Mouse (Mus musculus) retina, postnatal 1 day (tissue): ENCODE data around the gene Fez2.
A peak's percentile ranks its signal among the peaks of the same experiment; 100 is the strongest.

Experiments
- DNase-seq: peaks from one replicate; pipeline ENCODE4 v3.0.0-alpha.2; 2012

Gene Fez2

GRCm38 (mm10) chr17:78406854-78407253, 11.1 kb downstream of the Fez2 start:
- DNase-seq = no peak

GRCm38 (mm10) chr17:78405336-78405735, 12.6 kb downstream of the Fez2 start:
- DNase-seq = no peak

GRCm38 (mm10) chr17:78403804-78404203, 14.1 kb downstream of the Fez2 start:
- DNase-seq = no peak

- DNase-seq = no peak
Measured at GRCm38 (mm10) chr17:78403229-78403628, 14.7 kb downstream of the Fez2 start.

GRCm38 (mm10) chr17:78402174-78402573, 15.8 kb downstream of the Fez2 start:
- no peak for DNase-seq

- peak; percentile 20 for DNase-seq
Measured at GRCm38 (mm10) chr17:78401713-78402112, 16.2 kb downstream of the Fez2 start.

GRCm38 (mm10) chr17:78401311-78401710, 16.6 kb downstream of the Fez2 start:
- DNase-seq = no peak

- DNase-seq = no peak
Measured at GRCm38 (mm10) chr17:78400130-78400840, 17.7 kb downstream of the Fez2 start.

- no peak for DNase-seq
Measured at GRCm38 (mm10) chr17:78392401-78393087, 25.4 kb downstream of the Fez2 start.

- DNase-seq = no peak
Measured at GRCm38 (mm10) chr17:78389573-78389972, 28.4 kb downstream of the Fez2 start.

GRCm38 (mm10) chr17:78388101-78388847, 29.7 kb downstream of the Fez2 start:
- DNase-seq = no peak

- DNase-seq = no peak
Measured at GRCm38 (mm10) chr17:78387665-78388064, 30.3 kb downstream of the Fez2 start.

- no peak for DNase-seq
Measured at GRCm38 (mm10) chr17:78382321-78382720, 35.6 kb downstream of the Fez2 start.

- DNase-seq = no peak
Measured at GRCm38 (mm10) chr17:78379730-78380245, 38.2 kb downstream of the Fez2 start.

- DNase-seq = no peak
Measured at GRCm38 (mm10) chr17:78379079-78379729, 38.7 kb downstream of the Fez2 start.

- no peak for DNase-seq
Measured at GRCm38 (mm10) chr17:78376587-78376986, 41.4 kb downstream of the Fez2 start.

- DNase-seq = no peak
Measured at GRCm38 (mm10) chr17:78374756-78375155, 43.2 kb downstream of the Fez2 start.

- no peak for DNase-seq
Measured at GRCm38 (mm10) chr17:78373849-78374248, 44.1 kb downstream of the Fez2 start.

GRCm38 (mm10) chr17:78373174-78373573, 44.8 kb downstream of the Fez2 start:
- DNase-seq = no peak

GRCm38 (mm10) chr17:78370445-78370844, 47.5 kb downstream of the Fez2 start:
- no peak for DNase-seq

GRCm38 (mm10) chr17:78368481-78368880, 49.5 kb downstream of the Fez2 start:
- DNase-seq = no peak

- no peak for DNase-seq
Measured at GRCm38 (mm10) chr17:78366070-78366469, 51.9 kb downstream of the Fez2 start.
